Mouse (Mus musculus) megakaryocyte, embryonic 14.5 days (primary cell): ENCODE data around the gene Cers1.

ENCODE experiments used
- FLI1 ChIP-seq: IDR thresholded peaks from 2 replicates; pipeline ENCODE4 v1.6.1; 2012; ENCODE audit warnings: low read length, inconsistent platforms, mixed read lengths
- GATA1 ChIP-seq: IDR thresholded peaks from 3 replicates; pipeline ENCODE4 v1.6.1; 2012; ENCODE audit warnings: mixed read lengths, low read length, inconsistent platforms, borderline replicate concordance

- TF ChIP-seq GATA1: no peak
- TF ChIP-seq FLI1: no peak
These were observed 2.3 kb downstream of the Cers1 start for GRCm38 (mm10) chr8:70317872-70318271.
